Mouse (Mus musculus): ENCODE data around the gene Unc5a. TPM values are rescaled to one million over a fixed set of nuclear protein-coding genes. Genes with fewer than 3 reads are reported as not detected.

Unc5a gene
- polyA plus RNA-seq, 2 experiments: 2.2 to 3.3 TPM

DNA sequence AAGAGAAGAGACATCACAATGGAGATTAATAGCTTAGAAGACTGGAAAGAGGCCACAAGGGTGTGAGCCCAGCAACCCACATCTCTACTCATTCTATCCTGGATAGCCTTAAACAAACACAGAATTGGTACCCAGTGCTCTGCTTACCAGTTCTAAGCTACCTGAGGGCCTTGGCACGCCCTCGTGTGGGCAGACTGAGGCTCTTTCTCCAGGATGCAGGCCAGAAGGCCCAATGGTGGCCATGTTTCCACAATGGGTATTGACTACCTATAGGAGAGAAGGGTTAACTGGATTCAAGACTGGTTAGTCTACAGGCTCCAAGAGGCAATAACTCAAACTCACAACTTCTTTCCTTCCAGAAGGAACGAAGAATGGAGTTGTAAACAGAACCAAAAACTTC lies 70.0 kb downstream of the Unc5a start:
- 59% methylated on average over 3 of the region's 3 CpGs for whole genome bisulfite sequencing
- ATAC-seq (ENCODE audit: low FRiP score, low read depth): no peak
- H3K4me3 ChIP-seq (replicated peaks; ENCODE audit: low read length): no peak overlapping the region

DNA sequence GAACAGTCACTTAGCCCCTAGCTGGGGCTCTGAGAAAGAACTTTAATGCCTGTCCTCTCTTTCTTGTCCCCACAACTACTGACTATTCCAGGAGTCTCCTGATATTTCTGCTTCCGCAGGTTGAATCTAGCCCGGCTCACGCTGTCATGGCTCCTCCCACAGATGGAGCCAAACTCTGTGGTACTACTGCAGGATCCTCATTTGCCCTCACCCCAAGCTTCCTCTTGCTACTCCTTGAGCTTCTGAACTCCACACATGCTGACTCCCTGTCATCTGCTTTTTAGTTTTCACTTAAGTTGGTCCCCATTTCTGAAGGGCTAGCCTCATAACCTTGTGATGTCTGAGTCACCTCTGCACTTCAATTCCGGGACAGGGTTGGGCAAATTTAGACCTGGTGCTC lies 70.8 kb downstream of the Unc5a start:
- no peak overlapping the region for H3K27ac ChIP-seq (replicated peaks; ENCODE audit: low read depth, low read length)
- H3K4me3 ChIP-seq (replicated peaks; ENCODE audit: low read length): no peak overlapping the region
- no peak overlapping the region for H3K9ac ChIP-seq (ENCODE audit: low read depth, low read length, severe bottlenecking)
- DNase-seq (ENCODE audit: low spot score) (no peak), ATAC-seq (ENCODE audit: low FRiP score, low read depth) (no peak)
- no peaks in the 10 kb centered on the region for H3K9me3 ChIP-seq (ENCODE audit: control insufficient read depth, low read length)
- 82% methylated on average over 4 of the region's 4 CpGs for WGBS
- no peak overlapping the region for H3K4me2 ChIP-seq (replicated peaks; ENCODE audit: low read depth, low read length, severe bottlenecking)
- H3K36me3 ChIP-seq (ENCODE audit: control insufficient read depth, insufficient read depth, low read length): no peaks in the 10 kb centered on the region
- TF ChIP-seq POLR2A (IDR thresholded peaks at IDR 0.05; ENCODE audit: borderline replicate concordance, extremely low read depth, insufficient read depth, insufficient read length): no peak
- no peaks in the 10 kb centered on the region for H3K27me3 ChIP-seq (ENCODE audit: control insufficient read depth, insufficient read depth, low read length)
- H3K4me1 ChIP-seq (ENCODE audit: control insufficient read depth, insufficient read depth, low read length): no peaks in the 10 kb centered on the region

More for the DNA sequence above, 70.0 kb downstream of the Unc5a start:
- no peak for DNase-seq (ENCODE audit: low spot score)
- Histone ChIP-seq H3K9me3 (ENCODE audit: control insufficient read depth, low read length) (no peaks in the 10 kb centered on the region), H3K27me3 (ENCODE audit: control insufficient read depth, insufficient read depth, low read length) (no peaks in the 10 kb centered on the region), H3K27ac (replicated peaks; ENCODE audit: low read depth, low read length) (no peak overlapping the region), H3K4me2 (replicated peaks; ENCODE audit: low read depth, low read length, severe bottlenecking) (no peak overlapping the region), H3K36me3 (ENCODE audit: control insufficient read depth, insufficient read depth, low read length) (no peaks in the 10 kb centered on the region), H3K9ac (ENCODE audit: low read depth, low read length, severe bottlenecking) (no peak overlapping the region), H3K4me1 (ENCODE audit: control insufficient read depth, insufficient read depth, low read length) (no peaks in the 10 kb centered on the region)
- no peak for TF ChIP-seq POLR2A (IDR thresholded peaks at IDR 0.05; ENCODE audit: borderline replicate concordance, extremely low read depth, insufficient read depth, insufficient read length)

DNA sequence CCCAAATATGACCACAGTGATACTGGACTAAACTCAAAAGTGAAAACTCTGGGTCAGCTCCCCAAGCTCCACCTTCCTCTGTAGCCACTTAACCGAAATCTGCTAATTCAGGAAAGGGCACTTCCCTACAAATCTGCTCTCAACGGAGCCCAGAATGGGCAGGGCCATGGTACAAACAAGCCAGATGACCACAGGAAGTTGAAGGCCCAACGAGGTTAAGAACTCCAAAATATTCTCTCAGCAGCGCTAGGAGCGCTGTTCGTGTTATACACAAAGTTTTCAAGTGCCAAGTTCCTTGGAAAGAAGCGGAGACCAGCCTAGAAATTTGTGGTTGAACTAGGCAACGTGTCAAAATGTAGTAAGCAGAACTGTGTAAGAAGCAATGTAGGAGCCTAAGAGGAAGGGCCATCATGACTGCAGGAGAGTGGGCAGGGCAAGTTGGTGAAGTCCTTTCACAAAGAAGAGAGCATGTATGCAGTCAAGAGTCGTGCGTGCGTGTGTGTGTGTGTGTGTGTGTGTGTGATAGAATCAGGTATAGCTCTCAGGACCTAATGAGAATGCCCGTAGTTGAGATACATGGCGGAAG lies 72.1 kb downstream of the Unc5a start, which contains the start of gene Hk3:
Gene Hk3 (minus strand): TSS at position 192 of the 586 bp plus-strand sequence.
- no peaks in the 10 kb centered on the region for H3K4me1 ChIP-seq (ENCODE audit: control insufficient read depth, insufficient read depth, low read length)
- TF ChIP-seq POLR2A (IDR thresholded peaks at IDR 0.05; ENCODE audit: borderline replicate concordance, extremely low read depth, insufficient read depth, insufficient read length): no peak
- DNase-seq (ENCODE audit: low spot score) (no peak), ATAC-seq (ENCODE audit: low FRiP score, low read depth) (no peak)
- H3K4me3 ChIP-seq (replicated peaks; ENCODE audit: low read length): no peak within 1 kb of the TSS
- no peaks in the 10 kb centered on the region for H3K36me3 ChIP-seq (ENCODE audit: control insufficient read depth, insufficient read depth, low read length)
- no peak within 1 kb of the TSS for H3K27ac ChIP-seq (replicated peaks; ENCODE audit: low read depth, low read length)
- H3K27me3 ChIP-seq (ENCODE audit: control insufficient read depth, insufficient read depth, low read length): no peaks in the 10 kb centered on the region
- H3K9me3 ChIP-seq (ENCODE audit: control insufficient read depth, low read length): no peaks in the 10 kb centered on the region
- no peak within 1 kb of the TSS for H3K4me2 ChIP-seq (replicated peaks; ENCODE audit: low read depth, low read length, severe bottlenecking)
- 90% methylated on average over 13 of the region's 13 CpGs for whole genome bisulfite sequencing
- no peak within 1 kb of the TSS for H3K9ac ChIP-seq (ENCODE audit: low read depth, low read length, severe bottlenecking)

DNA sequence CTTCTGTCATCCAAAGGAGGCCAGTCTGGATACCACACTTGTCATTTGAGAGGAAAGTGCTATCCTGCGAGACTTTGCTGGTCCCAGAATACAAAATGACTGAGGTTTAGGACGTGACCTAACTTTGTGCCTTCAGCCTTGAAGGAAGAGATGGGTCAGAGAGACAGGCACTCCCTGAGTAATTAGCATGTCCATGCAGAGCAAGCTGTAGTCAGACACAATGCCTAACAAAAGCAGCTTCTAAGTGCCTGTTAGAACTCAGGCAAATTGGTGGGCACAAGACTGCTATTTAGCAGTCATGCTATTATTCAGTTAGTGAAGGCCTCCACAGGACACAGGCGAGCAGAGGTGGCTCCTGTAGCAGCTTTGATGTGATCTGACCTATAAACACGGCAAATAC lies 73.0 kb downstream of the Unc5a start:
- TF ChIP-seq POLR2A (IDR thresholded peaks at IDR 0.05; ENCODE audit: borderline replicate concordance, extremely low read depth, insufficient read depth, insufficient read length): no peak
- H3K4me2 ChIP-seq (replicated peaks; ENCODE audit: low read depth, low read length, severe bottlenecking): no peak overlapping the region
- no peaks in the 10 kb centered on the region for H3K27me3 ChIP-seq (ENCODE audit: control insufficient read depth, insufficient read depth, low read length)
- 65% methylated on average over 4 of the region's 4 CpGs for WGBS
- no peak overlapping the region for H3K27ac ChIP-seq (replicated peaks; ENCODE audit: low read depth, low read length)
- no peak for DNase-seq (ENCODE audit: low spot score)
- H3K4me3 ChIP-seq (replicated peaks; ENCODE audit: low read length): no peak overlapping the region
- H3K4me1 ChIP-seq (ENCODE audit: control insufficient read depth, insufficient read depth, low read length): no peaks in the 10 kb centered on the region
- no peak overlapping the region for H3K9ac ChIP-seq (ENCODE audit: low read depth, low read length, severe bottlenecking)
- ATAC-seq (ENCODE audit: low FRiP score, low read depth): no peak
- H3K9me3 ChIP-seq (ENCODE audit: control insufficient read depth, low read length): no peaks in the 10 kb centered on the region
- H3K36me3 ChIP-seq (ENCODE audit: control insufficient read depth, insufficient read depth, low read length): no peaks in the 10 kb centered on the region

DNA sequence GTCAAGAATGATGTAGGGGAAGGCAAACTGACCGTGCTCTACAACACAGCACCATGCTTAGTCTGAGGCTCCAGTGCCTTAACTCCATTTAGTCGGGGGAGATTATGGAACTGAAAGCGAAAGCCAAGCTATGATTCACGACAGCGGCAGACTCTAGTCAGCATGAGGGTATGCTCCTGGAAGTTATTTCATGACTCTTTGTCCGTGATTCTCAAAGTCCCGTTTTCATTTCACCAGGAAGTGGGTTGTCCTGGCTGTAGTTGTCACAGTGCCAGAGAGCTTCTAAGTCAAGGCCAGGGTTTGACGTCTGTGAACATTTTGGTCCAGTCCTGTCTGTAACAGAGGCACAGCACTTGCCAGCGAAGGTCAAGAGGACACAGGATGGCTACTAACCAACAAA lies 73.5 kb downstream of the Unc5a start:
- no peak overlapping the region for H3K4me3 ChIP-seq (replicated peaks; ENCODE audit: low read length)
- no peaks in the 10 kb centered on the region for H3K9me3 ChIP-seq (ENCODE audit: control insufficient read depth, low read length)
- H3K4me1 ChIP-seq (ENCODE audit: control insufficient read depth, insufficient read depth, low read length): no peaks in the 10 kb centered on the region
- no peak for TF ChIP-seq POLR2A (IDR thresholded peaks at IDR 0.05; ENCODE audit: borderline replicate concordance, extremely low read depth, insufficient read depth, insufficient read length)
- H3K27ac ChIP-seq (replicated peaks; ENCODE audit: low read depth, low read length): no peak overlapping the region
- H3K4me2 ChIP-seq (replicated peaks; ENCODE audit: low read depth, low read length, severe bottlenecking): no peak overlapping the region
- no peak for DNase-seq (ENCODE audit: low spot score)
- no peak for ATAC-seq (ENCODE audit: low FRiP score, low read depth)
- H3K36me3 ChIP-seq (ENCODE audit: control insufficient read depth, insufficient read depth, low read length): peaks cover 2% of the 10 kb centered on the region; the same call in 1 of the 2 replicates
- H3K27me3 ChIP-seq (ENCODE audit: control insufficient read depth, insufficient read depth, low read length): no peaks in the 10 kb centered on the region
- 79% methylated on average over 9 of the region's 9 CpGs for WGBS
- no peak overlapping the region for H3K9ac ChIP-seq (ENCODE audit: low read depth, low read length, severe bottlenecking)

Data from limb, embryonic 14.5 days (tissue).